Mouse (Mus musculus) limb, embryonic 11.5 days (tissue): Measurements from ENCODE around the gene Cry1. TPM values are rescaled to one million over a fixed set of nuclear protein-coding genes. Genes with fewer than 3 reads are reported as not detected.
A peak's percentile ranks its signal among the peaks of the same experiment; 100 is the strongest.

Experiments used
- ATAC-seq: fragments of 200-750 bp; cut with Nextera tagmentation; 2 replicates; pipeline ENCODE4 v1.8.0; 2017; ENCODE audit warnings: low read depth; ENCODE audit not compliant: insufficient number of reproducible peaks, low FRiP score, low TSS enrichment
- DNase-seq: peaks from one replicate; pipeline ENCODE4 v3.0.0-alpha.2; 2015; ENCODE audit warnings: low spot score
- H3K27ac ChIP-seq: fragments of 300-500 bp; sonication (generic); replicated peaks from 2 replicates; pipeline ENCODE4 v1.5.1; 2014; ENCODE audit warnings: low read depth, mild to moderate bottlenecking, low read length
- H3K27me3 ChIP-seq: fragments of 300-500 bp; sonication (generic); 2 replicates; pipeline ENCODE4 v1.6.1; 2014; ENCODE audit warnings: mild to moderate bottlenecking, low read length, mixed read lengths; ENCODE audit not compliant: control insufficient read depth, insufficient read depth
- H3K36me3 ChIP-seq: fragments of 300-500 bp; sonication (generic); 2 replicates; pipeline ENCODE4 v1.6.1; 2014; ENCODE audit warnings: mild to moderate bottlenecking, low read length, moderate library complexity, mixed read lengths; ENCODE audit not compliant: control insufficient read depth, insufficient read depth
- H3K4me1 ChIP-seq: fragments of 300-500 bp; sonication (generic); 2 replicates; pipeline ENCODE4 v1.6.1; 2014; ENCODE audit warnings: low read length, mixed read lengths; ENCODE audit not compliant: control insufficient read depth, insufficient read depth
- H3K4me2 ChIP-seq: fragments of 300-500 bp; sonication (generic); 2 replicates; pipeline ENCODE4 v1.6.1; 2014; ENCODE audit warnings: low read depth, mild to moderate bottlenecking, moderate library complexity; ENCODE audit not compliant: severe bottlenecking
- H3K4me3 ChIP-seq: fragments of 300-500 bp; sonication (generic); 2 replicates; pipeline ENCODE4 v1.5.1; 2014; ENCODE audit warnings: low read depth, low read length
- H3K9ac ChIP-seq: fragments of 300-500 bp; sonication (generic); 2 replicates; pipeline ENCODE4 v1.6.1; 2014; ENCODE audit warnings: mild to moderate bottlenecking, low read length
- H3K9me3 ChIP-seq: fragments of 300-500 bp; sonication (generic); 2 replicates; pipeline ENCODE4 v1.6.1; 2016; ENCODE audit warnings: low read length; ENCODE audit not compliant: control insufficient read depth
- WGBS: fragments of 180-500 bp; shearing (Covaris S2); extraction: QIAGEN DNeasy Blood & Tissue Kit; methylation state at CpG from one replicate; pipeline ENCODE4 v1.1.7; 2014; 5-methylcytosine and 5-hydroxymethylcytosine counted together
- polyA plus RNA-seq: library from polyadenylated mRNA; unstranded; fragments of >200 nt; fragmentation: Nextera tagmentation; extraction: Ambion mirVana; gene quantifications from 2 replicates; pipeline ENCODE4 v1.2.1, GENCODE M21; 2014

Cry1 gene
- polyA plus RNA-seq, result 37.4 and 38.5 TPM in 2 replicates

- peak; percentile 94 for ATAC-seq
- Histone ChIP-seq H3K4me3 (peak within 1 kb of the TSS; percentile 83), H3K9ac (peak within 1 kb of the TSS; percentile 76), H3K4me2 (peak within 1 kb of the TSS; percentile 97), H3K4me1 (no peaks in the 10 kb centered on the region; the same call in 1 of the 2 replicates), H3K9me3 (no peaks in the 10 kb centered on the region), H3K27ac (peak within 1 kb of the TSS; percentile 45), H3K36me3 (no peaks in the 10 kb centered on the region), H3K27me3 (no peaks in the 10 kb centered on the region)
- peak; percentile 97 for DNase-seq
- WGBS, result under 1% methylated on average over 72 of the region's 75 CpGs
Observed at GRCm38 (mm10) chr10:85184964-85185608, at the start of gene Cry1. Gene Cry1 (minus strand): TSS chr10:85185064.

- no peak overlapping the region for H3K4me3 ChIP-seq
- no peaks in the 10 kb centered on the region for H3K4me1 ChIP-seq
- no peak overlapping the region for H3K4me2 ChIP-seq
- DNase-seq, result no peak
- H3K27ac ChIP-seq, result no peak overlapping the region
- H3K9me3 ChIP-seq, result no peaks in the 10 kb centered on the region
- H3K36me3 ChIP-seq, result no peaks in the 10 kb centered on the region
- no peak for ATAC-seq
- no peaks in the 10 kb centered on the region for H3K27me3 ChIP-seq
- H3K9ac ChIP-seq, result no peak overlapping the region
- WGBS, result 87% methylated on average over 6 of the region's 6 CpGs
Observed at GRCm38 (mm10) chr10:85221771-85222050, 36.8 kb upstream of the Cry1 start.

- DNase-seq (peak; percentile 92), ATAC-seq (peak; percentile 72; the same call in 1 of the 2 replicates)
- Histone ChIP-seq H3K9me3 (no peaks in the 10 kb centered on the region), H3K4me2 (no peak overlapping the region), H3K27me3 (no peaks in the 10 kb centered on the region), H3K4me1 (no peaks in the 10 kb centered on the region), H3K27ac (no peak overlapping the region), H3K36me3 (no peaks in the 10 kb centered on the region), H3K4me3 (no peak overlapping the region), H3K9ac (no peak overlapping the region)
- WGBS, result 36% methylated on average over 22 of the region's 22 CpGs
Observed at GRCm38 (mm10) chr10:85220918-85221770, 36.3 kb upstream of the Cry1 start.

- 80% methylated on average over 5 of the region's 5 CpGs for WGBS
- H3K9me3 ChIP-seq, result no peaks in the 10 kb centered on the region
Observed at GRCm38 (mm10) chr10:85214847-85215246, 30.0 kb upstream of the Cry1 start.

GRCm38 (mm10) chr10:85211673-85212072 is 26.8 kb upstream of the Cry1 start:
- H3K4me1 ChIP-seq, result no peaks in the 10 kb centered on the region
- H3K4me3 ChIP-seq, result no peak overlapping the region
- H3K27ac ChIP-seq, result no peak overlapping the region
- H3K9me3 ChIP-seq, result no peaks in the 10 kb centered on the region
- no peaks in the 10 kb centered on the region for H3K27me3 ChIP-seq
- DNase-seq, result no peak
- WGBS, result 87% methylated on average over 5 of the region's 5 CpGs
- no peak overlapping the region for H3K9ac ChIP-seq
- H3K4me2 ChIP-seq, result no peak overlapping the region
- no peak for ATAC-seq
- H3K36me3 ChIP-seq, result no peaks in the 10 kb centered on the region

More at GRCm38 (mm10) chr10:85214847-85215246, 30.0 kb upstream of the Cry1 start:
- H3K4me2 ChIP-seq, result no peak overlapping the region
- ATAC-seq (no peak), DNase-seq (peak; percentile 22)
- no peaks in the 10 kb centered on the region for H3K36me3 ChIP-seq
- no peak overlapping the region for H3K4me3 ChIP-seq
- no peaks in the 10 kb centered on the region for H3K4me1 ChIP-seq
- no peaks in the 10 kb centered on the region for H3K27me3 ChIP-seq
- no peak overlapping the region for H3K27ac ChIP-seq
- no peak overlapping the region for H3K9ac ChIP-seq

- H3K27ac ChIP-seq, result no peak overlapping the region
- no peaks in the 10 kb centered on the region for H3K36me3 ChIP-seq
- no peak overlapping the region for H3K9ac ChIP-seq
- no peak for DNase-seq
- H3K4me2 ChIP-seq, result no peak overlapping the region
- no peak overlapping the region for H3K4me3 ChIP-seq
- no peaks in the 10 kb centered on the region for H3K4me1 ChIP-seq
- ATAC-seq, result no peak
- 70% methylated on average over 3 of the region's 3 CpGs for WGBS
- H3K9me3 ChIP-seq, result no peaks in the 10 kb centered on the region
- no peaks in the 10 kb centered on the region for H3K27me3 ChIP-seq
Observed at GRCm38 (mm10) chr10:85210125-85210524, 25.3 kb upstream of the Cry1 start.

GRCm38 (mm10) chr10:85209119-85209605 is 24.3 kb upstream of the Cry1 start:
- ATAC-seq (no peak), DNase-seq (no peak)
- no peaks in the 10 kb centered on the region for H3K27me3 ChIP-seq

GRCm38 (mm10) chr10:85205316-85205715 is 20.5 kb upstream of the Cry1 start:
- ATAC-seq (no peak), DNase-seq (no peak)
- Histone ChIP-seq H3K27me3 (no peaks in the 10 kb centered on the region), H3K4me3 (no peak overlapping the region), H3K9ac (no peak overlapping the region), H3K9me3 (no peaks in the 10 kb centered on the region), H3K36me3 (no peaks in the 10 kb centered on the region), H3K4me2 (no peak overlapping the region), H3K4me1 (no peaks in the 10 kb centered on the region), H3K27ac (no peak overlapping the region)
- 30% methylated on average over 2 of the region's 2 CpGs for WGBS

More at GRCm38 (mm10) chr10:85209119-85209605, 24.3 kb upstream of the Cry1 start:
- Histone ChIP-seq H3K27ac (no peak overlapping the region), H3K4me2 (no peak overlapping the region), H3K36me3 (no peaks in the 10 kb centered on the region), H3K9me3 (no peaks in the 10 kb centered on the region), H3K9ac (no peak overlapping the region), H3K4me1 (no peaks in the 10 kb centered on the region), H3K4me3 (no peak overlapping the region)
